Mouse (Mus musculus): ENCODE results near the gene Shroom3. TPM values are rescaled to one million over a fixed set of nuclear protein-coding genes. Genes with fewer than 3 reads are reported as not detected.

Gene Shroom3
- polyA plus RNA-seq, 1 experiment: 18.6 TPM

DNA sequence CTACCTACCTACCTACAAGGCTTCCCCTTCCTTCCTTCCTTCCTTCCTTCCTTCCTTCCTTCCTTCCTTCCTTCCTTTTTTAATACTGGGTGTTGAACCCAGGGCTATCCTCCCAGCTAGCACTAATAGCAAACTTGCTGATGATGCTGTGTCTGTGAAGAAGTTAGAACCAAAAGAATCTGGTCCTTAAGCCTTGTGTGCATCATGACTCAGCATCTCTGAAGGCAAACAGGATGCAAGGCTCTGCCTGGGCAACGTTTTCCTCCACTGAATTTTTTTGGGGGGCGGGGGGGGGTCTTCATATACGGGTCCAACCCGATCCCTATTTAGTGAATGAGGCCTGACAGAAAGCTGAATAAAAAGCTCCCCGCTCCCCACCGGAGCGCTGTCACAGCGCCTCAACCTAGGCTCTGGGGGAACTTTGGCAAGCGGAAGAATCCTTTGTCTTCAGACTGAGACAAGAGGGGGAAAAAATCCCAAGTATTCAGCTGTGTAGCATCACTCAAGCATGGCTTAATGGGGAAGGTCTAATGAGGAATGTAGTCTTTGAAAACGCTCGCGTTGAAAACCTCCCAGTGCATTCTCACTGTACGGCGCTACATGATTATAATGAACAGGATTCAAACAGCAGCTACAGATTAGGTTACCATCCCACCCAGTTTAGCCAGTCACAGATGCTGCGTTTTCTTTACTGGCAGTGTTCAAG lies 15.0 kb downstream of the Shroom3 start:
- TF ChIP-seq CTCF (conservative IDR thresholded peaks at IDR 0.05; ENCODE audit: insufficient read depth, insufficient read length, low read depth, low read length) (no peak), POLR2A (IDR thresholded peaks at IDR 0.05; ENCODE audit: low read depth, low read length) (no peak)
- no peak for DNase-seq
- WGBS: 9% methylated on average over 15 of the region's 15 CpGs
- no peak overlapping the region for H3K27ac ChIP-seq (ENCODE audit: insufficient read depth, low read depth, low read length)
- H3K27me3 ChIP-seq (replicated peaks; ENCODE audit: control insufficient read depth, insufficient read depth, low read length): no peaks in the 10 kb centered on the region
- H3K36me3 ChIP-seq (ENCODE audit: control insufficient read depth, insufficient read depth, low read length): no peaks in the 10 kb centered on the region
- H3K4me1 ChIP-seq (ENCODE audit: control insufficient read depth, insufficient read depth, low read length): 0 out of 2 replicates have a peak, but pooled peaks cover 2% of the 10 kb centered on the region
- no peak overlapping the region for H3K4me3 ChIP-seq (ENCODE audit: insufficient read depth, low read depth, low read length)

DNA sequence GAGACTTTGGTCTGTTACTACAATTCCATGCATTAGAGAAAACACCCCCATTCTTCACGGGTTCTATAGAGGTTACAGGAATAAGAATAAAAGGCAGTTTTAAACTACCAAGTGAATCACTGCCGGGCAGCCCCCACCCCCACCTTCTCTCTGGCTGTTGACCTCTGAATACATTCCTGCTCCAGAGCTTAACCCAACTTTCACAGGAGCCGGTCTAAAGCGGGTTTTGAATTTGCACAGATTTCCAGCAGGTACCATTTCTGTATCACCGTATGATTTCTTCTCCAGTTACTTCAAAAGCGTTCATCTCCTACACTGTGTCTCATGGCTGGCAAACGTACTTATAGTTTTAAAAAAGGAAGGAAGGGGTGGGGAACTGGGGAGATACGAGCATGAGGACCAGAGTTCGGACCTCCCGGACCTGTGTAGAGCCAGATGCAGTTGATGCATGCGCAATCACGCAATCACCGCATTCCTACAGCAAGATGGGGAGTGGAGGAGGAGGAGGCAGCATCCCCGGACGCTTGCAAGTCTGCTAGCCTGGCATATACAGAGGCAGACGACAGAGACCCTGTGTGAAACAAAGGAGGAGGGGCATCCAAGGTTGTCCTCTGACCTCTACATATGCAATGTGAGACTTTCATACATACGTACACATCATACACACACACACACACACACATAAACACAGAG lies 15.7 kb downstream of the Shroom3 start:
- Histone ChIP-seq H3K4me3 (ENCODE audit: insufficient read depth, low read depth, low read length) (no peak overlapping the region), H3K36me3 (ENCODE audit: control insufficient read depth, insufficient read depth, low read length) (no peaks in the 10 kb centered on the region), H3K27me3 (replicated peaks; ENCODE audit: control insufficient read depth, insufficient read depth, low read length) (no peaks in the 10 kb centered on the region), H3K27ac (ENCODE audit: insufficient read depth, low read depth, low read length) (no peak overlapping the region), H3K4me1 (ENCODE audit: control insufficient read depth, insufficient read depth, low read length) (0 out of 2 replicates have a peak, but pooled peaks cover 2% of the 10 kb centered on the region)
- TF ChIP-seq CTCF (conservative IDR thresholded peaks at IDR 0.05; ENCODE audit: insufficient read depth, insufficient read length, low read depth, low read length) (no peak), POLR2A (IDR thresholded peaks at IDR 0.05; ENCODE audit: low read depth, low read length) (no peak)
- no peak for DNase-seq
- 40% methylated on average over 17 of the region's 17 CpGs for WGBS

DNA sequence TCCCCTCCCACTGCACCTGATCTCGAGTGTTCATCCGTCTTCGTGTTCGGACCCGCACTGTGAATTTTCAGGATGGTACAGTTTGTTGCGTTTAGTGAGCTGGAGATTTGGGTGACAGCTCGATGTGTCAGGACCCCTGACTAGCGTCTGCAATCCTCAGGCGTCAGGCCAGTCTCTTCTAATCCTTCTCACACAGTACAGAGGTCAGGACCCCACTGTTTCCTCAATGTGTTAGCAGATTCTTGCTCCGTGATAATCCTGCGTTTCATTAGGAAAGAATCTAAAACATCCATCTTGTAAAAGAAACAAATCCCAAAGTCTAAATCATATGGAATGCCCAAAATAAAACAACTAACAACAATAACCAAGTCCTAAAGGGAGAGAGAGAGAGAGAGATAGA lies 18.5 kb downstream of the Shroom3 start:
- Histone ChIP-seq H3K27ac (ENCODE audit: insufficient read depth, low read depth, low read length) (no peak overlapping the region), H3K4me3 (ENCODE audit: insufficient read depth, low read depth, low read length) (no peak overlapping the region), H3K4me1 (ENCODE audit: control insufficient read depth, insufficient read depth, low read length) (0 out of 2 replicates have a peak, but pooled peaks cover 2% of the 10 kb centered on the region), H3K36me3 (ENCODE audit: control insufficient read depth, insufficient read depth, low read length) (no peaks in the 10 kb centered on the region), H3K27me3 (replicated peaks; ENCODE audit: control insufficient read depth, insufficient read depth, low read length) (no peaks in the 10 kb centered on the region)
- TF ChIP-seq POLR2A (IDR thresholded peaks at IDR 0.05; ENCODE audit: low read depth, low read length) (no peak), CTCF (conservative IDR thresholded peaks at IDR 0.05; ENCODE audit: insufficient read depth, insufficient read length, low read depth, low read length) (no peak)
- DNase-seq: no peak
- WGBS: 68% methylated on average over 11 of the region's 11 CpGs

DNA sequence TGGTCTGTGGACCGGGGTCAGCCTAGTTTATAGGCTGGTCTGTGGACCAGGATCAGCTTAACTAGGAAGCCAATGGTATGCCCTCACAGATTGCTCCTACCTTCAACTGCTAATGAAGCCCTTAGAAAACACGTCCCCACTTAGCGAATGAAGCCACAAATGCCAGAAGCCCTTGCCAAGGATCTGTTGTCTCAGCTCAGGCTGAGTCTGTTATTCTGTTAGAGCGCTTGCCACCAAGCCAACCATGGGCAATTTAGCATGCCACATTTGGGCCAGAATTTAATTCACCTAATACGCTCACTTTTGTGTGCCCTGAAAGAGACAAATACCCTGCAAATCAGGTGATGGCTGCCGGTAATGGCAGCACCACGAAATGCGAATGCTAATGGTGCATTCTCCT lies 20.4 kb downstream of the Shroom3 start:
- H3K4me3 ChIP-seq (ENCODE audit: insufficient read depth, low read depth, low read length): no peak overlapping the region
- peaks cover 8% of the 10 kb centered on the region; the same call in 1 of the 2 replicates for H3K4me1 ChIP-seq (ENCODE audit: control insufficient read depth, insufficient read depth, low read length)
- TF ChIP-seq CTCF (conservative IDR thresholded peaks at IDR 0.05; ENCODE audit: insufficient read depth, insufficient read length, low read depth, low read length) (no peak), POLR2A (IDR thresholded peaks at IDR 0.05; ENCODE audit: low read depth, low read length) (no peak)
- H3K36me3 ChIP-seq (ENCODE audit: control insufficient read depth, insufficient read depth, low read length): no peaks in the 10 kb centered on the region
- no peak for DNase-seq
- H3K27ac ChIP-seq (ENCODE audit: insufficient read depth, low read depth, low read length): no peak overlapping the region
- H3K27me3 ChIP-seq (replicated peaks; ENCODE audit: control insufficient read depth, insufficient read depth, low read length): no peaks in the 10 kb centered on the region
- 89% methylated on average over 8 of the region's 8 CpGs for WGBS

DNA sequence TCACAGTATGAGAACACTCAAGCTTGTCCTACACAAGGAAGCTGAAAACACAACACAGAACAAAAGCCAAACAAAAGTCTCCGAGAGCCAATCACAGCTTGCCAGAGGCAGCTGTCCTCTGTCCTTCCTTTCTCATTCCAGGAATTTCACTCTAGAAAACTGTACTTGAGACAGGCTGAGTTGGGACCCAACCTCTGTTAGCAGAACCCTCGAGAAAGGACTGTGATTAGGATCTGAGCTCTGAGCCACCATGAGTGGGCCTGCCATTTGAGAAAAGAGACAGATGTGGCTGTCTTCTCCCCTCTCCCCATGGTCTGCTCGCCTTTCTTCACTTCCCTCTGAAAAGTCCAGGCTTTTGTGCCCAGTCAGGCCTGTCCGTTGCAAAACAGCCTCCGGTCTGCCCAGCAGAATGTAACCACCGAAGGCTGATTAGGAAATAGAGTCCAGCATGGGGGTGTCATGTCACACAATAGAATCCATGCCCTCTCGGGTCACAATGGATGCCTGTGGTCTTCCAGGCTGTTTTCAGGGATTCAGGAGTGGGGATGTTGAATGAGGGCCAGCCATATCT lies 24.8 kb downstream of the Shroom3 start:
- Histone ChIP-seq H3K4me3 (ENCODE audit: insufficient read depth, low read depth, low read length) (no peak overlapping the region), H3K36me3 (ENCODE audit: control insufficient read depth, insufficient read depth, low read length) (no peaks in the 10 kb centered on the region), H3K4me1 (ENCODE audit: control insufficient read depth, insufficient read depth, low read length) (peaks cover 14% of the 10 kb centered on the region), H3K27me3 (replicated peaks; ENCODE audit: control insufficient read depth, insufficient read depth, low read length) (no peaks in the 10 kb centered on the region), H3K27ac (ENCODE audit: insufficient read depth, low read depth, low read length) (peak overlapping the region; percentile 53)
- DNase-seq: peak; percentile 57
- 22% methylated on average over 7 of the region's 7 CpGs for WGBS
- TF ChIP-seq POLR2A (IDR thresholded peaks at IDR 0.05; ENCODE audit: low read depth, low read length) (no peak), CTCF (conservative IDR thresholded peaks at IDR 0.05; ENCODE audit: insufficient read depth, insufficient read length, low read depth, low read length) (no peak)

DNA sequence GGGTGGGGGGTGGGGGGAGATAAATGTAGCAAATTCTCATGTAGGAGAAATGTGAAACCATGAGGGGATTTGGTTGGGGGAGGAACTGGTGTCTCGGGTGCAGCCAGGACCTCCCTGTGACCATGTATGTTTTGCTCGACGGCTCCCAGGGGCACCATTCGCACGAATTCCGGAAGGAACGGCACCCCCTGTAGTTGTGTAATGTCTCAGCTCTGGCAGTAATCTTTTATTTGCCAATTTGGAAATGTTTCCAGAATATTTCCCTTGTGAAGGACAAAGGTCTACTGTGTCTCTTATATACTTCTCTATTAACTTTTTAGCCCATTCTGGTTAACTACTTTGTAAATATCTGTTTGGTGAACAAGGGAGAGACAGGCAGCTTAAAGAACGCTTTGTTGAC lies 27.5 kb downstream of the Shroom3 start:
- TF ChIP-seq POLR2A (IDR thresholded peaks at IDR 0.05; ENCODE audit: low read depth, low read length): no peak
- TF ChIP-seq CTCF (conservative IDR thresholded peaks at IDR 0.05; ENCODE audit: insufficient read depth, insufficient read length, low read depth, low read length): no peak
- WGBS: 61% methylated on average over 8 of the region's 8 CpGs
- Histone ChIP-seq H3K4me1 (ENCODE audit: control insufficient read depth, insufficient read depth, low read length) (peaks cover 17% of the 10 kb centered on the region), H3K27ac (ENCODE audit: insufficient read depth, low read depth, low read length) (0 out of 2 replicates have a peak overlapping the region, but pooled peaks have one; percentile 52), H3K27me3 (replicated peaks; ENCODE audit: control insufficient read depth, insufficient read depth, low read length) (no peaks in the 10 kb centered on the region), H3K36me3 (ENCODE audit: control insufficient read depth, insufficient read depth, low read length) (no peaks in the 10 kb centered on the region), H3K4me3 (ENCODE audit: insufficient read depth, low read depth, low read length) (no peak overlapping the region)
- DNase-seq: peak; percentile 59

Measured in kidney, adult 2 months (tissue).